Mouse (Mus musculus) spleen, postnatal 14 days (tissue): ENCODE data around the gene Eif3d.
A peak's percentile ranks its signal among the peaks of the same experiment; 100 is the strongest.

ENCODE experiments used
- DNase-seq, 2 experiments: peaks; one replicate each; pipeline ENCODE4 v3.0.0; 2021 to 2022; ENCODE audit warnings: low spot score in 2 of 2

The Eif3d gene

DNA sequence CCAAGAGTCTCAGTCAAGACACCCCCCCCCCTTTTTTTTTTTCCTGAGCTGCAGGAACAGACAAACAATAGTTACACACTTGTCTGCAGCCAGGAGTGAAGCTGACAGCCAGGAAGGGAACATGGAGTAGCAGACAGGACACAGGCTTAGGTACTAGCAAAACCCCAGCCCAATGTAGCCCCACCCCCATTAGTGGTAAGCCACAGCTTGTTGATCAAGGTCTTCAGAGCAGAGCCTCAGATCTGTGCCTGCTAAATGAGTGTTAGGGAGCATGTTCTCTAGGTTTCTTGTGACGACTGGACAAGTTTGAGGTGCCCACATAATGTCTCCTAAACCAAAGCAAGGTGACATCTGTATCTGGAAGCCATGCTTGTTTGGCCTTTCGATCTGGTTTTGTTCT lies 16.3 kb downstream of the Eif3d start:
- no peak for DNase-seq

- DNase-seq, result no peak
Measured at GRCm38 (mm10) chr15:77952921-77953320, 17.7 kb downstream of the Eif3d start.

DNA sequence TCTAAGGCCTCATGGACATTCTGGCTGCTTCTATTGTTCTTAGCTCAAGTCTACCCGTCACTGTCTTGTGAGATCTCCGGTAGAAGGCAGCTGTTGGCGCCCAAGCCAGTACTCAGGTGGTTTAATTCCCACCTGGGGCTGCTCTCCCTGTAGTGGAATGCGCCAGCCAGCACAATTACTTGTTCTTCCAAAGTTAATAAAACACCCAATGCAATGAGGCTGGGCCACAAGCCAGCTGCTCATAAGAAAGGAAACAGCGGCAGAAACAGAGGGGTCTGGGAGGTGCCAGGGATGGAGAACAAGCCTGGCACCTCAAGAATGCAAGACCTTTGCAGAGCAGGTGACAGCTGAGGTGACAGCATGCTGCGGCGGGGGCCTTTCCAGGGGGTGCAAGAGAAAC lies 21.6 kb downstream of the Eif3d start:
- DNase-seq, result no peak

- no peak for DNase-seq
Measured at GRCm38 (mm10) chr15:77945711-77946110, 24.9 kb downstream of the Eif3d start.

GRCm38 (mm10) chr15:77941563-77941962 lies 29.1 kb downstream of the Eif3d start:
- no peak for DNase-seq

DNA sequence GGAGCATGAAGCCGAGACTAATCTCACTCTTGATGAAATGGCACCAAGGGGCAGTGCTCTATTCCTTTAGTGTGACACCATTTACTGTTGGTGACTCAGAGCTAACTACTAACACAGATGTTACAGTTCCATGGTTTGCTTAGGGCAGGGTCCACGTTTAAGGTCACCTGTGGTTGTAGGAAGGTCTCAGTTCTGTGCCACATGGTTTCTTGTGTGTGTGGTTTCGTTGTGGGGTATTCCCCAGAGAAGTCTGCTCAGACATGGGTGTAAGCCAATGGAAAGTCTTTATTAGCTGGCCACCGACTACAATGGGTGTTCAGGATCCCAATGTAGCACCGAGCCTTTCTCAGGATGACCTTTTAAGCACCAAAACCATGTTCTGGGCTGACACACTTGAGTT lies 32.1 kb downstream of the Eif3d start:
- no peak for DNase-seq

DNA sequence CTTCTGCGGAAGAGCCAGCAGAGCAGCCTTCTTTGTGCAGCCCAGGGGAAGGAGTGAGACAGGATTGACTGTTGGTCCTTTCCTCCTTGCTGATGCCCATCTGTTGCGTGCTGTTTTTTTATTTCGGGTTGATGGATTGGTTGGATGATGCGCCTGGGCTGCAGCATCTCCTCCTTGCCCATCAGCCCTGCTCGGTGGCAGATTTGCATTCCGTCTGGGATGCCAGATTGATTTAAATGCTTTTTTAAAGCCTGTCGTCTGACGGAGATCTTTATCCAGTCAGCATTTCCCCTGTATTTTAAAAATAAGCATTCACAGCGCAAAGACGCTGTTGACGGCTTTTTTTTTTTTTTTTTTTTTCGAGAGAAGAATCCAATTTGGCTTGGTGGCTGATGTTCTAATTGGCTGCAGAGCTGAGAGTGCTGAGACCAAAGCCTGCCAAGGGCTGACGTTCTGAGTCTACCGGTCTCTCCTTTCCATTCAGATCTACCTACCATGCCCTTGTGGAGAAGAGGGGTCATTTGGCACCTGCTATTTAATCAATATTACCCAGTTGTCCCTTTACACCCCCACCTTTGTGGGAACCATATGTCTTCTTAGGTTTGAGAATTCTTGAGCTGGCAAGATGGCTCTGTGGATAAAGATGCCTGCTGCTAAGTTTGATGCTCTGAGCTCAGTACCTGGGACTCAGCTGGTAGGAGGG lies 34.8 kb downstream of the Eif3d start:
- no peak for DNase-seq

GRCm38 (mm10) chr15:77934968-77935367 lies 35.6 kb downstream of the Eif3d start:
- DNase-seq, result no peak

GRCm38 (mm10) chr15:77934326-77934725 lies 36.3 kb downstream of the Eif3d start:
- no peak for DNase-seq

- DNase-seq, result peak; percentile 97 to 99
Measured at GRCm38 (mm10) chr15:77933770-77934169, 36.8 kb downstream of the Eif3d start.

DNA sequence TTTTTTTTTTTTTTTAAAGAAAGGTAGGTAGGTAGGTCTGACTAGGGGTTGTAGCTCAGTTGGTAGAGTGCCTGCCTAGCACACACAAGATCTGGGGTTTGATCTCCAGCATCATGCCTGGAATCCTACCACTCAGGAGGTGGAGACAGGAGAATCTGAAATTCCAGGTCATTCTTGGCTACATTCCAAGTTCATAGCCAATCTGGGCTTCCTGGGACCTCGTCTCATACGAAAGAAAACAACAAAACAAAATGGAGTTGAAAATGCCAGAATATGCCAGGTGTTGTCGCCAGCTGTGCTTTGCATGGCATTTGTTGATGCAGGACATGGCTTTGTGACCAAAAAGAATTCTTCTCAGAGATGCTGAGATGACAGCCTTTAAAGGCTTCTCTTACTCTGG lies 37.4 kb downstream of the Eif3d start:
- no peak for DNase-seq

DNA sequence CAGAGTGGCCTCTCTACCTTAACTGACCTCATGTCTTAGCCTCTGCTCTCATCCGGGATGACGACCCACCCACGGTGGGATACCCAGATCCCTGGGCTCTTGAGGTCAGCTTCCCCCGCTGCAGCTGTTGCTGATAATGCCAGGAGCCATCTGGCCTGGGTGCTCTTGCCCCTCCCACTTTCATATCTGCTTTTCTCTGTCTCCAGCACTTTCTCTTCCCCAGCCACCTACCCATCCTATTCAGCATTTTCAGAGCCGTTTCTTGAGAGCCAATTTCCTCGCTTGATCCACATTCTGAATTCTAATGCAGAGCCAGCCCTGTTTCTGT lies 39.0 kb downstream of the Eif3d start:
- peak; percentile 33 to 42 for DNase-seq

DNA sequence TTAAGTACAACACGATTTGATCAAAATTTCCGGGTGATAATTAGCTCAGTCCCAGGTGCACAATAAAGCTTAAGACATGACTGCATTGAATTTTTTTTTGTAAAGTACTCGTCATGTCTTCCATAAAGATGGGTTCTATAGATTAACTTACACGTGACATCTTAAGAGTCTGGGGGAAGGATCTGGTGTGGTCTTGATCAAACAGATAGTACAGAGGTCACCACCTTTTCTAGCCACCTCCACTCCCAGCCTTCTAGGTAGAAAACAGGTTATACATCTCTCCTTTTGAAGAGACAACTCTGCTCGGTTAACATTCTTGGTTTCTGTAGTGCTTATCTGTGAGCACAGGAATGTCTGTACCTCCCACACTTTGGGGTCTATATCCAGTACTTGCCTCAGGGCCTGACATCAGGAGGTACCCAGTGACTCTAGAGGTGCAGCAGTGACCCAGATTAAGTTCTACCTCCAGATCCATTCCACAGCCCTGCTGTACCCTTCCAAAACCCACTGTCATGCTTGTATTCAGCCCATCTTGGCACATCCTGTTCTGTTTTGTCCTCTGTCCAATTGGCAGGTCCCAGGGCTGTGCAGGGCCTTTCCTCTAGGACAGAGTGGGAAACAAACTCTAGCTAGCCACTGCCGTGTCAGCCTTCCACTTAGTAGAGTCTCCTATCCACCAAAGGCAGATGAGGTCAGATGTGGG lies 39.5 kb downstream of the Eif3d start:
- no peak for DNase-seq

GRCm38 (mm10) chr15:77929804-77930203 lies 40.8 kb downstream of the Eif3d start:
- no peak for DNase-seq

DNA sequence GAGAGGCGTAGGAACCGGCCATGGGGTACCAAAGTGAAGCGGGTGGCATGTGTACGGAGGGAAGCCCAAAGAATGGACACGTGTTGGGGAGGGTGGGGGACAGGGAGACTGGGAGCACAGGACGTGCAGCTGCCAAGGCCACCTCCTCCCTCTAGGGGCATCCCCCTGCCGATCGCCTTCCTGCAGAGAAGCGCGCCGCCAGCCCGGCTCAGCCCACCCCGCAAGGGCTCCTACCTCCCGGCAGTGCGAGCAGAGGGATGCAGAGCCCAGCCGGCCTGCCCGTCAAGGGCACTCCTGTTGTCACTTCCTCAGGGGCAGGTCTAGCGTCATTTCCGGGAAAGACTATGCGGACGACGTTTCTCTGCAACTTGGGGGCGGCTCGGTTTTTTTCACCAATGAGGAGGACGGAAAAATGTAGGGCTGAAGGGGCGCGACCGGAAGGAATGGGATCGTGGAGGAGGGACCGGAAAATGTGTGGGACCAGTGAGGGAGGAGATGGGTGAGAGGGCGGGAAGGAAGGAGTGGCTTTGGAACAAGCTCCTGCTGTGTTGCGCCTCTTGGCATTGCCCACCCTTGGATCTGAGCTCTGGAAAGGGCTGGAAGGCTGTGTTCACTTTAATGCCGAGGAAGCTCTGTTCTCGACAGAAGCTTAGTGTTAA lies 41.8 kb downstream of the Eif3d start, which contains the start of gene Txn2:
TSS of gene Txn2 (minus strand) at position 334 of the 659 bp plus-strand sequence.
- peak; percentile 85 to 88 for DNase-seq

DNA sequence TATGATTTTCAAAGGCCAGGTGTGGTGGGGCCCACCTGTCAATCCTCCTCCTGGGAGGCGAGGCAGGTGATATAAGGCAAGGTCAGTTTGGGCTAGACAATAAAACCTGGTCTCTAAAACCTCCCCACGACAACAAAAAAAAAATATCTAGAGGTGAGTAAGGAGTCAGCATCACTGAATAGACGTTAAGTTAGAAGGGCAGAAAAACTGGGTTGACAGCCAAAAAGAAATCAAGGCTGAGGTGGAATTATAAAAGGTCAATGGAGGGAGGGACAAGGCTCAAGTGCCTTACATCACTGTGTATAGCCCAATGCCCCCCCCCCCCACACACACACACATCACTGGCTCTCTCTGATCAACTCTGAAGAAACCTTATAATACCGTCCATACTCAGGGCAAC lies 42.5 kb downstream of the Eif3d start:
- no peak for DNase-seq

GRCm38 (mm10) chr15:77926921-77927320 lies 43.7 kb downstream of the Eif3d start:
- DNase-seq, result no peak

- no peak for DNase-seq
Measured at GRCm38 (mm10) chr15:77925195-77925594, 45.4 kb downstream of the Eif3d start.

GRCm38 (mm10) chr15:77923267-77924035 lies 47.2 kb downstream of the Eif3d start:
- no peak for DNase-seq

- DNase-seq, result no peak
Measured at GRCm38 (mm10) chr15:77922710-77923109, 47.9 kb downstream of the Eif3d start.

GRCm38 (mm10) chr15:77921636-77922035 lies 49.0 kb downstream of the Eif3d start:
- DNase-seq, result no peak
